Mouse (Mus musculus) olfactory bulb, adult 2 months (tissue): ENCODE measurements around the gene Vps35l. TPM values are rescaled to one million over a fixed set of nuclear protein-coding genes. Genes with fewer than 3 reads are reported as not detected.
A peak's percentile ranks its signal among the peaks of the same experiment; 100 is the strongest.

Experiments used
- H3K27ac ChIP-seq: fragments of 200-500 bp; 2 replicates; pipeline ENCODE4 v1.5.1; 2012; ENCODE audit warnings: low read depth, low read length; ENCODE audit not compliant: insufficient read depth
- H3K4me1 ChIP-seq: fragments of 200-500 bp; 2 replicates; pipeline ENCODE4 v1.6.1; 2012; ENCODE audit warnings: low read length; ENCODE audit not compliant: control insufficient read depth, insufficient read depth
- H3K4me3 ChIP-seq: fragments of 200-500 bp; 2 replicates; pipeline ENCODE4 v1.5.1; 2012; ENCODE audit warnings: mild to moderate bottlenecking, low read depth, low read length, moderate library complexity; ENCODE audit not compliant: insufficient read depth
- CTCF ChIP-seq: fragments of 200-500 bp; IDR thresholded peaks from 2 replicates; pipeline ENCODE4 v1.5.1; 2012; ENCODE audit warnings: low read depth, mild to moderate bottlenecking, low read length, moderate library complexity; ENCODE audit not compliant: insufficient read depth
- POLR2A ChIP-seq: fragments of 200-500 bp; IDR thresholded peaks from 2 replicates; pipeline ENCODE4 v1.6.1; 2012; ENCODE audit warnings: mild to moderate bottlenecking, low read depth, low read length, moderate library complexity; ENCODE audit not compliant: insufficient read depth
- WGBS: fragments of 180-500 bp; shearing (Covaris S2); methylation state at CpG from one replicate; pipeline ENCODE4 v1.1.7; 2018; 5-methylcytosine and 5-hydroxymethylcytosine counted together
- polyA plus RNA-seq: library from polyadenylated mRNA; stranded (reverse); fragments of >200 nt; gene quantifications from 2 replicates; pipeline ENCODE4 v1.2.4, GENCODE M21; 2012; ENCODE audit warnings: low replicate concordance; ENCODE audit not compliant: missing spikeins, insufficient read depth, insufficient read length

Vps35l gene
- polyA plus RNA-seq, 1 experiment, result not detected

DNA sequence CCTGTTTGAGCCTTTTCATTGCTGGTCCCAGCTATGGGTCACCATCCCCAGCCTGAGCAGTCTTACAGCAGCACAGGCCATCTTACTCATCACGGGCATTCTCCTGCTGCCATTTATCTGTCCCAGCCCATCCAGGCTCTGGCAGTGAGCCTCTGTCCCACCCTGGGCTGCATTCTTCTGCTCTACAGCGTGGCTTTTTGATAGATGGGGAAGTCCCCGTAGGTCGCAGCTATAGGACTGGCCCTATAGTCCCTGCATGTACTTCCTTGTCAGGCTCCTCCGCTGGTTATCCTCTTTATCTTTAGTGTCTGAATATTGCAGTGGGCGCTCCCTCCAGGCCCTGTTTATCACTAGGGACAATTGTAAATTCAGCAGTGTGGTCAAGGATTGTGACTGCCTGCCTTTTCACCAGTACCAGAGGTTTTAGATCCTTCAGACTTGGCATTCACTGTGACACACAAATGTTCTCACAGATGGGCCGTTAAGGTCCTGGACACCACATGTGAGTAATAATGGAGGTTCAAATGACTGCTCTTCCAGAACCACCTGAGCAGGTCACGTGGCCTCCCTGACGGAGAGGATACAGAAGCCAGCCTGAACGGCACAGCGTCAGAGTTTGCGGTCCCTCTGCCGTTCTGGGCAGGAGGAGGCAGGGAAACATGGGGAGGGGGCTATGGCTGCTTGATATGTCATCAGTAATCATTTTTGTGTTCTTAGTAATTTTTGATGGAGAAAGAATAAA lies 11.0 kb upstream of the Vps35l start:
- Histone ChIP-seq H3K27ac (no peak overlapping the region), H3K4me3 (no peak overlapping the region), H3K4me1 (no peaks in the 10 kb centered on the region)
- TF ChIP-seq CTCF (no peak), POLR2A (no peak)
- 94% methylated on average over 13 of the region's 13 CpGs for WGBS

- Histone ChIP-seq H3K27ac (no peak overlapping the region), H3K4me1 (no peaks in the 10 kb centered on the region), H3K4me3 (no peak overlapping the region)
- no peak for TF ChIP-seq CTCF
- TF ChIP-seq POLR2A, result no peak
- WGBS, result 83% methylated on average over 3 of the region's 3 CpGs
Observed at GRCm38 (mm10) chr7:118731781-118732180, 8.2 kb upstream of the Vps35l start.

DNA sequence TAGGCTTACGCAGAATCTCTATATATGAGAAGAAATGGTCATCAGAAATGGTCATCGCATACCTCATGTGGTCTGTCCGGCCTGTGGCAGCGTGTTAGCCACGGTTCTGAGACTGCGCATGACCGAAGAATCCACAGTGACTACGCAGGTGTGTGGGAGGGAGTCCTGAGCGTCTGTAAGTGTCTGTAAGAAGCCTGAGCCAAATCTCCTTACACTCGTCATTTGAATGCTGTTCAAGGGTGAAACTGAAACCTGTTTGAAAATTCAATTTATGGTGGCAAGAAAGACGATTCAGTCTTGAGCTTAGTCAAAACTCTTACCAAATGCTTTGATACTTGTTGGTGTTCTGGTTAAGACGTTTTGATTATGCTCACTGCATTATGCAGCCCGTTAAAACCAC lies 6.8 kb upstream of the Vps35l start:
- WGBS, result 83% methylated on average over 13 of the region's 13 CpGs
- Histone ChIP-seq H3K4me1 (no peaks in the 10 kb centered on the region), H3K4me3 (no peak overlapping the region), H3K27ac (no peak overlapping the region)
- TF ChIP-seq CTCF, result no peak

DNA sequence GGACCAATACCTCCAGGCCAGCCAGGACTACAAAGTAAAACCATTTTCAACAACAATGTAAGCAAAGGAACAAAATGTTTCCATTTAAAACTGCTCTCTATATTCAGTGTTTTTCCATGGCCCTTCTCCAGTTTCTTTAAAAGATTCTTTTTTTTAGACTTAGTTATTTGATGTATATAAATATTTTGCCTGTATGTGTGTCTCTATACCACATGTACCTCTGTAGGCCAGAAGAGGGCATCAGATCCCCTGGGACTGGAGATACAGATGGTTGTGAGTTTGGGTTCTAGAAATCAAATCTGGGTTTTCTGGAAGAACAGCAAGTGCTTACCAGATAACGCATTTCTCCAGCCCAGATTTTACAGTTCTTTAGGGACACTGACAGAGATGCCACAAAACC lies 1.3 kb upstream of the Vps35l start:
- no peak overlapping the region for H3K4me3 ChIP-seq
- peaks cover 17% of the 10 kb centered on the region for H3K4me1 ChIP-seq
- 63% methylated on average over 1 of the region's 1 CpGs for WGBS
- no peak overlapping the region for H3K27ac ChIP-seq
- TF ChIP-seq CTCF (no peak), POLR2A (no peak)

DNA sequence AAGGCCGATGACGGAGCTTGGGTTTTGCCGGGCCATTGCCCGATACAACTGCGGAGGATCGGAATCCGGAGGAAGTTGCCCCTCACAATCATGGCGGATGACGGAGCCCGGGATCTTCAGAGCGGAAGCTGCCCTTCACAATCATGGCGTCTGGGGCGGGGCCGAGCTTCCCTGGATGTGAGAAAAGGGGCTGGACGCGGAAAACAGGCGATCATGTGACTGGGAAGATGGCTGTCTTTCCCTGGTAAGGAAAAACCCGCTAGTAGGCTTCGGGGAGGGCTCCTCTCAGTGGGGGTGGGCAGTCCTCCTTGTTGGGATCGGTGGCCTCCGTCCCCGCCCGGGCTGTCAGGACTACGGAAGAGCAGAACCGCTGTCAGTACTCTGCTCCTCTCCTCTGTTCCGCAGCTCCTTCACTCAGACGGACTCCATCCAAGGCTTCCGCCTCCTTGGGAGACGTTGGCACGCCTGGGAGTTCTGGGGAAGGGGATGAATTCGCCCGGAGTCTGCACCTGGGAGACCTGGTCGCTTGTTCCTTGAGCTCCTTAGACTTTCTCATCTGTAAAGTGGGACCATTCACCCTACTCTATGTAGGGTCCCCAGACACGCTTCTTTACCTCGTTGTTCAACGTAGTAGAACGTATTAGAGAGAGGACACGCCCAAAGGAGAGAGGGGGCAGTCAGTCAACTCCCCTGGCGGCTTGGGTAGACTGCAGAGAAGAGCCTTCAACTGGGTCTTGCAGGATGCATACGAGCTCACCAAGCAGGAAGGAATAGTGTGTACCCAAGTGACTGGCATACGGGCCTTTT lies 709 bp downstream of the Vps35l start:
- H3K4me3 ChIP-seq, result peak overlapping the region; percentile 75
- WGBS, result 2% methylated on average over 41 of the region's 41 CpGs
- H3K27ac ChIP-seq, result peak overlapping the region; percentile 96
- TF ChIP-seq POLR2A (peak; percentile 61), CTCF (no peak)
- peaks cover 17% of the 10 kb centered on the region for H3K4me1 ChIP-seq

GRCm38 (mm10) chr7:118742278-118742677 lies 2.3 kb downstream of the Vps35l start:
- Histone ChIP-seq H3K4me3 (no peak overlapping the region), H3K27ac (no peak overlapping the region), H3K4me1 (peaks cover 17% of the 10 kb centered on the region)
- 87% methylated on average over 6 of the region's 6 CpGs for WGBS
- TF ChIP-seq POLR2A (no peak), CTCF (no peak)

DNA sequence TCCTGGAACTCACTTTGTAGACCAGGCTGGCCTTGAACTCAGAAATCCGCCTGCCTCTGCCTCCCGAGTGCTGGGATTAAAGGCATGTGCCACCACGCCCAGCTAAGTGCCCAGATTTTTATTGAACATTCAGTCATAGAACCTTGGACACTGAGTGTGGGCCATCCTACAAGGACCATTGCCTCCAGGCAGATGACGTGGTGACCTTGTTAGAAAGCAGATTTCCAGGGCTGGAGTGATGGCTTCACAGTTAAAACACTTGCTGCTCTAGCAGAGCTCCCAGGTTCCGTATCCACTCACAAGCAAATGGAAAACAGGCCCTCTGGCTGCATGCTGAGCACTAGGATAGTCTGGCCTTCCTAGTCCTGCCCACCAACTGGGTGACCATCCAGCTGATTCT lies 4.7 kb downstream of the Vps35l start:
- 93% methylated on average over 5 of the region's 5 CpGs for whole genome bisulfite sequencing
- Histone ChIP-seq H3K4me3 (no peak overlapping the region), H3K27ac (no peak overlapping the region), H3K4me1 (peaks cover 19% of the 10 kb centered on the region)
- TF ChIP-seq CTCF (no peak), POLR2A (no peak)

DNA sequence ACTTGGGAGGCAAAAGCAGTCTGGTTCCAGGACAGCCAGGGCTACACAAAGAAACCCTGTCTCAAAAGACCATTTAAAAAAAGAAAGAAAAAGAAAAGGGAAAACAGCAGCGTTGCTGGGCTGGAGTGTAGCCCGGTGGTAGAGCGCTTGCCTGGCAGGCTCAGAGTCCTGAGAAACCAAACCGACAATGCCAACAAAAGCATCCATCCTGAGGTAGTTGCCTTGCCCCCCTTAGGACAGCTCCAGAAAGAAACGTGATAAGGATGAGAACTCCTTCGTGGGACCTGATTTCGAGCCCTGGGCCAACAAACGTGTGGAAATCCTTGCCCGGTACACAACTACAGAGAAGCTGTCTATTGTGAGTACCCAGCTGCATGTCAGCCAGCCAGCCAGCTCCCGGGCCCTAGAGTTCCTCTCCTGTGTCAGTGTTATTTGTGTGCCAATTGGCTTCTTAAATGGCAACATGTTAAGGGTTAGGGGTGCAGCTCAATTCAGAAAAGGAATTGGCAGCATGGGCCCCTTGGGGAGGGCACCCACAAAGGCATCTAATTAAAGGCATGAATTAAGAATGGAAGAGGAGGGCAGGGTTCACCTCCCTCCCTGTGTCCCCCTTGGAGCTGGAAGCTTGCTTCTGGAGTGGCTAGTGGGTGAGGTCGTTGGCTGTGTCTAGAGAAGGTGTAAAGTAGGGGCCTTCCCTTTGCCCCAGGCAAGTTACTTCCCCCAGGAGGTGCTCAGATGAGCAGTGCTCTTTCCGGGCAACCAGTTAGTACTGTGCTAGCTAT lies 8.1 kb downstream of the Vps35l start:
- WGBS, result 31% methylated on average over 12 of the region's 12 CpGs
- peak overlapping the region; percentile 21; the same call in 1 of the 2 replicates for H3K27ac ChIP-seq
- H3K4me3 ChIP-seq, result no peak overlapping the region
- 0 out of 2 replicates have a peak, but pooled peaks cover 2% of the 10 kb centered on the region for H3K4me1 ChIP-seq
- no peak for TF ChIP-seq POLR2A
- TF ChIP-seq CTCF, result no peak

- WGBS, result 88% methylated on average over 8 of the region's 8 CpGs
- no peak overlapping the region for H3K27ac ChIP-seq
- 0 out of 2 replicates have a peak, but pooled peaks cover 2% of the 10 kb centered on the region for H3K4me1 ChIP-seq
- TF ChIP-seq CTCF (no peak), POLR2A (no peak)
- H3K4me3 ChIP-seq, result no peak overlapping the region
Observed at GRCm38 (mm10) chr7:118749706-118750105, 9.7 kb downstream of the Vps35l start.
